In the genomic region with DNA sequence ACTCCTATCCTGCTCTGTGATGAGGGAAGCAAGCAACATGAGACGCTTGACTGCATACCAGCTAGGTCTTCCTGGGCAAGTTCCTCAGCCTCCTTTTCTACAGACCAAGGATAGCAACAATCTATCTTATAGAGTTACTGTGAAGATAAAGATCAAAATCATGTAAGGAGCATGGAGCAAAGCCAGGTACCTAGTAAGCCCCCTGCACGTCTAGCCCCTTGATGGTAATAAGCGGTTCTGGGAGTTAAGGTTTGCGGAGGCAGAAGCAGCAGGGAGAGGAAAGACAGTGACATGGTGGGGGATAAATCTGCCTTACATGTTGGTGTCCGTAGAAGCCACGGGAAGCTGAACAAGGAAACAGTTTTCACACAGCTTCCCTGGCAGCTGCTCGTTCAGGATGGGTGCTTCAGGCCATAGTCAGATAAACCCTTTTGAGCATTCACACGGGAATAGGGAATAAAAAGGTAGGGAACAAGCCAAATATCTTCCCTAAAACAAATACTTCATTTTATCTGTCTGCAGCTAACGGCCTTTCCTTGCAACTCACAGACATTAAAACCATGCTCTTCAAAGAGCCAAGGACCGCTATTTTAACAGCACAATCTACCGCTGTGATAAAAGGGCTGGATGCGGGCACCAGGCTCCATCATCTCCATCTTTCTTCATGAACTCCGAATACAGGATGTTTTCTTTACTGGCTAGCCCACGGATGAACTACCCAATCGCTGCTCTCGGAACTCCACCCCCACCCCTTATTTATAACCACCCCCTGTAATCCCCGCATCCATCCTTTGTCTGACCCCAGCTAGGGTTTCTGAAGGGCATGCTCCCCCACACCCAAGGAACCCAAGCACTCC, we compare ENCODE assay signal across 8 mouse cellular contexts. TPM values are rescaled to one million over a fixed set of nuclear protein-coding genes. Genes with fewer than 3 reads are reported as not detected.
A peak's percentile ranks its signal among the peaks of the same experiment; 100 is the strongest.
DNase-seq lines count a peak whose midpoint lies in the region; ATAC-seq and TF ChIP-seq lines count a peak whose summit lies in the region.

No protein-coding gene starts in this region.

- peaks cover 17% of the 10 kb centered on the region for H3K36me3 ChIP-seq in heart, embryonic 13.5 days
- H3K36me3 ChIP-seq in heart, postnatal 0 days (replicated peaks; ENCODE audit: control insufficient read depth, insufficient read depth, low read length) = peaks cover 16% of the 10 kb centered on the region
- H3K36me3 ChIP-seq in midbrain, embryonic 12.5 days = peaks cover 16% of the 10 kb centered on the region
- H3K36me3 ChIP-seq in thymus, adult 2 months (ENCODE audit: control insufficient read depth, insufficient read depth, low read length) = peaks cover 14% of the 10 kb centered on the region

- intact Hi-C loops in heart, postnatal 14 days (cut with DNase I) = no loop called here
- intact Hi-C loops in left cerebral cortex, postnatal 25 days (cut with DNase I) = no loop called here

- DNase-seq in heart, postnatal 14 days = no peak
- DNase-seq in brain, embryonic 14.5 days (ENCODE audit: low read depth) = peak; percentile 67
- DNase-seq in heart, postnatal 0 days (ENCODE audit: low spot score) = no peak
- DNase-seq in thymus, adult 2 months = no peak
- DNase-seq in gastrocnemius, postnatal 4 days (ENCODE audit: low spot score in 2 of 2) = no peak
- no peak for DNase-seq in left cerebral cortex, postnatal 25 days (ENCODE audit: low spot score in 2 of 2)

- no peak for ATAC-seq in heart, embryonic 13.5 days (ENCODE audit: extremely low read depth, insufficient number of reproducible peaks, low FRiP score, low TSS enrichment)
- no peak for ATAC-seq in heart, postnatal 0 days (ENCODE audit: insufficient read depth, low read depth)
- peak; percentile 92 for ATAC-seq in midbrain, embryonic 12.5 days (ENCODE audit: low FRiP score, low read depth)

- no peak for TF ChIP-seq POLR2A in brain, embryonic 14.5 days (IDR thresholded peaks at IDR 0.05; ENCODE audit: borderline replicate concordance, extremely low read depth, insufficient read depth, insufficient read length, poor library complexity, severe bottlenecking)
- TF ChIP-seq POLR2A in thymus, adult 2 months (IDR thresholded peaks at IDR 0.05; ENCODE audit: control insufficient read depth, extremely low read depth, insufficient read depth, low read length, poor library complexity) = no peak

- peak overlapping the region; percentile 74 for H3K4me2 ChIP-seq in heart, embryonic 13.5 days
- peak overlapping the region; percentile 61 for H3K4me2 ChIP-seq in heart, postnatal 0 days (ENCODE audit: low read depth, low read length)
- H3K4me2 ChIP-seq in midbrain, embryonic 12.5 days (replicated peaks) = peak overlapping the region; percentile 77

- peaks cover 13% of the 10 kb centered on the region for H3K4me1 ChIP-seq in heart, embryonic 13.5 days
- 0 out of 2 replicates have a peak, but pooled peaks cover 7% of the 10 kb centered on the region for H3K4me1 ChIP-seq in heart, postnatal 0 days (ENCODE audit: control insufficient read depth, insufficient read depth)
- peaks cover 38% of the 10 kb centered on the region for H3K4me1 ChIP-seq in midbrain, embryonic 12.5 days
- peaks cover 9% of the 10 kb centered on the region for H3K4me1 ChIP-seq in thymus, adult 2 months (replicated peaks; ENCODE audit: control insufficient read depth, insufficient read depth, low read length)

- H3K27ac ChIP-seq in heart, embryonic 13.5 days (replicated peaks) = no peak overlapping the region
- H3K27ac ChIP-seq in heart, postnatal 0 days (ENCODE audit: low read depth) = no peak overlapping the region
- peak overlapping the region; percentile 93 for H3K27ac ChIP-seq in midbrain, embryonic 12.5 days (replicated peaks)
- no peak overlapping the region for H3K27ac ChIP-seq in thymus, adult 2 months (ENCODE audit: control insufficient read depth, insufficient read depth, low read length)

- TF ChIP-seq EP300 in heart, postnatal 0 days (IDR thresholded peaks at IDR 0.05; ENCODE audit: low read depth) = no peak

- TF ChIP-seq CTCF in brain, embryonic 14.5 days (IDR thresholded peaks at IDR 0.05; ENCODE audit: borderline replicate concordance, extremely low read depth, insufficient read depth, insufficient read length) = no peak
- TF ChIP-seq CTCF in heart, postnatal 0 days (IDR thresholded peaks at IDR 0.05; ENCODE audit: low read depth) = no peak
- TF ChIP-seq CTCF in thymus, adult 2 months (IDR thresholded peaks at IDR 0.05; ENCODE audit: borderline replicate concordance, control insufficient read depth, extremely low read depth, insufficient read depth, low read length, poor library complexity) = no peak

- peak overlapping the region; percentile 73 for H3K9ac ChIP-seq in heart, embryonic 13.5 days
- no peak overlapping the region for H3K9ac ChIP-seq in heart, postnatal 0 days (replicated peaks; ENCODE audit: low read depth, low read length)
- peak overlapping the region; percentile 75 for H3K9ac ChIP-seq in midbrain, embryonic 12.5 days (replicated peaks)

- H3K9me3 ChIP-seq in heart, embryonic 13.5 days = no peaks in the 10 kb centered on the region
- no peaks in the 10 kb centered on the region for H3K9me3 ChIP-seq in heart, postnatal 0 days (replicated peaks; ENCODE audit: control insufficient read depth, low read length)
- H3K9me3 ChIP-seq in midbrain, embryonic 12.5 days = no peaks in the 10 kb centered on the region

- peak overlapping the region; percentile 48 for H3K4me3 ChIP-seq in heart, embryonic 13.5 days
- peak overlapping the region; percentile 16 for H3K4me3 ChIP-seq in heart, postnatal 0 days (ENCODE audit: low read depth, low read length)
- peak overlapping the region; percentile 60 for H3K4me3 ChIP-seq in midbrain, embryonic 12.5 days
- H3K4me3 ChIP-seq in thymus, adult 2 months (ENCODE audit: control insufficient read depth, insufficient read depth, low read length) = no peak overlapping the region

- 29% methylated on average over 17 of the region's 17 CpGs for WGBS in heart, embryonic 13.5 days
- 30% methylated on average over 17 of the region's 17 CpGs for WGBS in heart, postnatal 0 days
- 9% methylated on average over 17 of the region's 17 CpGs for WGBS in midbrain, embryonic 12.5 days
- WGBS in thymus, adult 2 months = 78% methylated on average over 17 of the region's 17 CpGs

- no peaks in the 10 kb centered on the region for H3K27me3 ChIP-seq in heart, embryonic 13.5 days (replicated peaks)
- H3K27me3 ChIP-seq in heart, postnatal 0 days (ENCODE audit: control insufficient read depth, insufficient read depth, low read length) = no peaks in the 10 kb centered on the region
- no peaks in the 10 kb centered on the region for H3K27me3 ChIP-seq in midbrain, embryonic 12.5 days
- no peaks in the 10 kb centered on the region for H3K27me3 ChIP-seq in thymus, adult 2 months (ENCODE audit: control insufficient read depth, insufficient read depth, low read length)

RNA-seq across cellular contexts. Expression of a gene that starts 0.6 kb away (rescaled TPM):
- polyA plus RNA-seq in heart, embryonic 13.5 days (2015; fragmentation: Nextera tagmentation; extraction: Ambion mirVana) = 0.91 and 1.0 TPM in 2 replicates
- under 1 TPM in 1 of 2 experiments, not detected in 1; 0.24 TPM for total RNA-seq in heart, postnatal 14 days (2021)
- 120 and 122 TPM in 2 replicates for polyA plus RNA-seq in brain, embryonic 14.5 days (2012; rRNA removed)
- total RNA-seq in heart, postnatal 0 days (2014; rRNA removed; ENCODE audit: low replicate concordance) = 3.4 and 5.0 TPM in 2 replicates
- polyA plus RNA-seq in heart, postnatal 0 days (2015; fragmentation: Nextera tagmentation; extraction: Ambion mirVana) = 1.1 and 1.2 TPM in 2 replicates
- 84.9 and 91.9 TPM in 2 replicates for polyA plus RNA-seq in midbrain, embryonic 12.5 days (2016; fragmentation: Nextera tagmentation; extraction: Ambion mirVana)
- 2.3 TPM in 2 replicates for polyA plus RNA-seq in thymus, adult 2 months (2012; rRNA removed)
- 1 to 10 TPM in 1 of 2 experiments, under 1 TPM in 1; 0.86 to 1.1 TPM for total RNA-seq in gastrocnemius, postnatal 4 days (2021)
- total RNA-seq in left cerebral cortex, postnatal 25 days (2021) = 100 to 1,000 TPM; 488 to 523 TPM

RNA-seq across cellular contexts. Expression of a gene that starts 20.1 kb away (rescaled TPM):
- polyA plus RNA-seq in heart, embryonic 13.5 days (2015; fragmentation: Nextera tagmentation; extraction: Ambion mirVana) = 21.5 and 22.4 TPM in 2 replicates
- 1 to 10 TPM; 4.3 to 6.3 TPM for total RNA-seq in heart, postnatal 14 days (2021)
- polyA plus RNA-seq in brain, embryonic 14.5 days (2012; rRNA removed) = 13.5 and 18.0 TPM in 2 replicates
- 3.3 and 9.0 TPM in 2 replicates for total RNA-seq in heart, postnatal 0 days (2014; rRNA removed; ENCODE audit: low replicate concordance)
- 6.3 and 7.9 TPM in 2 replicates for polyA plus RNA-seq in heart, postnatal 0 days (2015; fragmentation: Nextera tagmentation; extraction: Ambion mirVana)
- 53.4 and 58.2 TPM in 2 replicates for polyA plus RNA-seq in midbrain, embryonic 12.5 days (2016; fragmentation: Nextera tagmentation; extraction: Ambion mirVana)
- 7.5 and 9.6 TPM in 2 replicates for polyA plus RNA-seq in thymus, adult 2 months (2012; rRNA removed)
- 10 to 100 TPM; 14.9 to 15.8 TPM for total RNA-seq in gastrocnemius, postnatal 4 days (2021)
- total RNA-seq in left cerebral cortex, postnatal 25 days (2021) = 1 to 10 TPM; 2.1 to 2.2 TPM

Comparison
In these comparisons a context has a peak if more than half of its experiments do, and no peak if none do; other contexts are left out.
1. RNA of a gene that starts 0.6 kb away (polyA plus RNA-seq): 120 to 122 TPM in brain, embryonic 14.5 days and 84.9 to 91.9 TPM in midbrain, embryonic 12.5 days; 2.3 TPM in thymus, adult 2 months, 1.1 to 1.2 TPM in heart, postnatal 0 days and 0.91 to 1.0 TPM in heart, embryonic 13.5 days; every median in the first group is over 10 times any median in the second.
2. Peak in every context shown above with its lines, with median percentiles within 50 percentile points of each other: H3K4me2 ChIP-seq.